Mouse (Mus musculus) heart, embryonic 13.5 days (tissue): ENCODE results near the gene Gm3880. TPM values are rescaled to one million over a fixed set of nuclear protein-coding genes. Genes with fewer than 3 reads are reported as not detected.

Experiments used
- polyA plus RNA-seq: library from polyadenylated mRNA; unstranded; fragments of >200 nt; fragmentation: Nextera tagmentation; extraction: Ambion mirVana; gene quantifications from 2 replicates; pipeline ENCODE4 v1.2.1, GENCODE M21; 2015

The Gm3880 gene
- polyA plus RNA-seq, 1 experiment from 2014 or later = not detected

Other genes with a start within 250 kb of the Gm3880 start
- 5.8 and 6.6 TPM in 2 replicates for gene Hdac8, start 181.6 kb downstream of the Gm3880 start, polyA plus RNA-seq
- gene Phka1, start 42.7 kb downstream of the Gm3880 start, polyA plus RNA-seq = 9.1 and 9.7 TPM in 2 replicates
- not detected in 2 replicates for gene Gm9112, start 20.7 kb upstream of the Gm3880 start, polyA plus RNA-seq
- not detected in 2 replicates for gene Dmrtc1b, start 20.9 kb upstream of the Gm3880 start, polyA plus RNA-seq
- gene Dmrtc1c1, start 116.0 kb upstream of the Gm3880 start, polyA plus RNA-seq = not detected in 2 replicates
- gene Dmrtc1c2, start 167.6 kb upstream of the Gm3880 start, polyA plus RNA-seq = not detected in 2 replicates
- not detected in 2 replicates for gene 1700031F05Rik, start 181.0 kb upstream of the Gm3880 start, polyA plus RNA-seq
- 0.27 and 0.43 TPM in 2 replicates for gene Dmrtc1a, start 221.7 kb upstream of the Gm3880 start, polyA plus RNA-seq
- not detected in 2 replicates for gene 1700011M02Rik, start 221.9 kb upstream of the Gm3880 start, polyA plus RNA-seq
- gene 1700018G05Rik, start 241.4 kb upstream of the Gm3880 start, polyA plus RNA-seq = not detected in 2 replicates